Mouse (Mus musculus) left cerebral cortex, adult 18-20 months (tissue): Measurements from ENCODE around the gene Susd1. TPM values are rescaled to one million over a fixed set of nuclear protein-coding genes. Genes with fewer than 3 reads are reported as not detected.

Source experiments
- DNase-seq, 2 experiments: peaks; one replicate each; pipeline ENCODE4 v3.0.0; 2021 to 2022; ENCODE audit warnings: low spot score in 2 of 2, mixed read lengths in 1 of 2
- long read RNA-seq, 2 experiments: library from polyadenylated mRNA; stranded (forward); transcript quantifications; one replicate each; pipeline ENCODE4 v2.0.0; 2021
- total RNA-seq, 2 experiments: library from RNA; stranded (reverse); gene quantifications; 2 replicates each; pipeline ENCODE4 v1.2.3; 2021

The Susd1 gene
- 1 to 10 TPM; 6.1 to 7.3 TPM for total RNA-seq
- long read RNA-seq, experiment 1, partial matches to known transcripts: 1 of 1 reads
- long read RNA-seq, experiment 1, other reads (novel, unspliced or antisense): 0 of 1 reads
- long read RNA-seq, experiment 2, partial matches to known transcripts: 0 of 1 reads
- long read RNA-seq, experiment 2, other reads (novel, unspliced or antisense): 1 of 1 reads

GRCm38 (mm10) chr4:59437990-59438854, at the start of gene Susd1:
Gene Susd1, minus strand, starts transcription at chr4:59438633.
- peak; percentile 57 to 74 for DNase-seq

- DNase-seq: no peak
Observed at GRCm38 (mm10) chr4:59471306-59471705, 32.9 kb upstream of the Susd1 start.

GRCm38 (mm10) chr4:59465449-59465848, 27.0 kb upstream of the Susd1 start:
- no peak for DNase-seq

GRCm38 (mm10) chr4:59464661-59465060, 26.2 kb upstream of the Susd1 start:
- no peak for DNase-seq

GRCm38 (mm10) chr4:59462494-59462893, 24.1 kb upstream of the Susd1 start:
- DNase-seq: peak; percentile 44 to 61

- DNase-seq: no peak
Observed at GRCm38 (mm10) chr4:59461116-59461727, 22.8 kb upstream of the Susd1 start.

- no peak for DNase-seq
Observed at GRCm38 (mm10) chr4:59459216-59459955, 21.0 kb upstream of the Susd1 start.

- no peak for DNase-seq
Observed at GRCm38 (mm10) chr4:59457941-59458340, 19.5 kb upstream of the Susd1 start.

GRCm38 (mm10) chr4:59457091-59457490, 18.7 kb upstream of the Susd1 start:
- no peak for DNase-seq

GRCm38 (mm10) chr4:59455465-59455864, 17.0 kb upstream of the Susd1 start:
- no peak for DNase-seq

GRCm38 (mm10) chr4:59454046-59454445, 15.6 kb upstream of the Susd1 start:
- DNase-seq: no peak

GRCm38 (mm10) chr4:59452503-59452933, 14.1 kb upstream of the Susd1 start:
- DNase-seq: no peak

GRCm38 (mm10) chr4:59450906-59451305, 12.5 kb upstream of the Susd1 start:
- no peak for DNase-seq

GRCm38 (mm10) chr4:59450234-59450854, 11.9 kb upstream of the Susd1 start:
- DNase-seq: no peak

- no peak for DNase-seq
Observed at GRCm38 (mm10) chr4:59447296-59447695, 8.9 kb upstream of the Susd1 start.

- no peak for DNase-seq
Observed at GRCm38 (mm10) chr4:59445516-59445915, 7.1 kb upstream of the Susd1 start.

GRCm38 (mm10) chr4:59444994-59445393, 6.6 kb upstream of the Susd1 start:
- DNase-seq: no peak

GRCm38 (mm10) chr4:59444085-59444484, 5.7 kb upstream of the Susd1 start:
- no peak for DNase-seq

GRCm38 (mm10) chr4:59441265-59441664, 2.8 kb upstream of the Susd1 start:
- no peak for DNase-seq

- no peak for DNase-seq
Observed at GRCm38 (mm10) chr4:59439960-59440359, 1.5 kb upstream of the Susd1 start.

GRCm38 (mm10) chr4:59439041-59439440, 608 bp upstream of the Susd1 start:
- DNase-seq: no peak
